Mouse (Mus musculus) spleen, postnatal 10 days (tissue): ENCODE data around the gene Gm5640.
"Not testable (repeated sequence)": the region's sequence is repeated elsewhere in the genome, so short reads cannot be mapped to it uniquely, and the experiment has no call there.

Experiments
- DNase-seq, 2 experiments: peaks; one replicate each; pipeline ENCODE4 v3.0.0; 2021 to 2022; ENCODE audit warnings: low spot score in 2 of 2

Gm5640 gene

DNA sequence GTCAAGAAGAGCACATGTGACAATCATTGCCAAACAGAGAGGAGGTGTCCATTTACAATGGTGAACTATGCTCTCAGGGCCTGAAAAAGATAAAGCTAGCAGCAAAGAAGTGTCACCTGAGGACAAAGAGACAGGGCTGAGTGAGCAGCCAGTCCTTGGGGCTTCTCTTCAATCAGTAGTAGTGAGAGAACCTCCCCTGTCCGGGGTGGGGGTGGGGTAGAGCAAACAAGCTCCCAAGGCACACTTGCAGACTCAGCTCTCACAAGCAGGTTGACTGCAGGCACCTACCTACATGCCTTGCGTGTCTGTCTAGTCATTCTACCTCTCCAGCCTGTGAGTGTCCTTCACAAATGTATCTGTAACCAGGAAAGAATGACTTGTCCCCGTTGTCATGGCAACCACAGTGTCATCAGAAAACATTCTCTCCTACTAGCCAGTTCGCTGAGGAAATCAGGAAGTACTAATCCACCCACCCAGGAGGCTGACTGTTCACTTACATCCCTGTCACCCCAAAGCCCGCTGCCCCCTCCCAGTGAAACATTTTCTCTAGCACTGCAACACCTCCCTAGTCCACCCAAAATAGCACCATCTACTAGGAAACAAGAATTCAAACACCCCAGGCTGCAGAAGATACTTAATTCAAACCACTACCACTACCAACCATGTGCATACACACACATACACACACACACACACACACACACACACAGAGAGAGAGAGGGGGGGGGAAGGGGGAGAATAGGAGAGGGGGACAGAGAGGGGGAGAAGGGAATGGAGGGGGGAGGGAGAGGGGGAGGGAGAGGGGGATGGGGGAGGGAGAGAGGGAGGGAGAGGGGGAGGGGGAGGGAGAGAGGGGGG is at the start of gene Gm5640:
TSS of gene Gm5640 (minus strand) at position 170 of the 858 bp plus-strand sequence.
- not testable (repeated sequence) for DNase-seq

DNA sequence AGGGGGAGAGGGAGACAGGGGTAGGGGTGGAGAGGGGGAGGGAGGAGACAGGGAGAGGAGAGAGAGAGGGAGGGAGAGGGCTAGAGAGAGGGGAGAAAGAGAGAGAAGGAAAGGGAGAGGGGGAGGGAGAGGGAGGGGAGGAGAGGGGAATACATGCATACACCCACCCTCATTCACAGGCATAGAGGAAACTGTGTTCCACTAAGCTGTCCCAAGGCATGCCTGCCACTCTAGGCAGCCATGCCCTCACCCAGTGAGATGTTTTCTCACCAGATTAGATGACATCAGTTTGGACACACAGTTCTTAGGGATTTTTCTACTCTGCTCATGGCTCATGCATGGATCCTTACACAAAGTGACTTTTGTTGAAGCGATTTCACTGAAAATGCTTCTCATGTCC is 958 bp upstream of the Gm5640 start:
- DNase-seq: not testable (repeated sequence)

DNA sequence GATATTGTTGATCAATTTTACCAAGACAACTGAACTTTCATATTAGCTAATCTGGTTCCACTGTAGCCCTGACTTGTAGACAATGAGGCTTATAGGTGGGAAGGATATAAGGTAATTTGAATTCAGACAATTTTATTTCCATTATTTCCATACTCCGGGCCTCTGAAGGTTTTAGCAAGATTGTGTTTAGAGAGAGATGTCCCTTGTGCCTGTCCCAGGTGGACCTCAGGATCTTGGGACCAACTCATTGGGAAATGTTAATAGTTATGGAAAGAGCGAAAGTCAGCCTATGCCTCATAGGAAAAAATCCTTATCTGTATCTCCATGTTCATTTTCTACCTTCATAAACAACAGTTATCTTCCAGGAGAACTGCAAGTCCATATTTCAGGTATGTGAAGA is 53.1 kb downstream of the Gm5640 start, which contains the start of gene Olfr1325:
TSS of gene Olfr1325 (plus strand) at position 301 of the 400 bp plus-strand sequence.
- DNase-seq: no peak
